Mouse (Mus musculus) megakaryocyte progenitor cell, adult 5-6 weeks (primary cell): ENCODE measurements around the gene Ensa. TPM values are rescaled to one million over a fixed set of nuclear protein-coding genes. Genes with fewer than 3 reads are reported as not detected.
A peak's percentile ranks its signal among the peaks of the same experiment; 100 is the strongest.
"Not testable (repeated sequence)": the region's sequence is repeated elsewhere in the genome, so short reads cannot be mapped to it uniquely, and the experiment has no call there.

Experiments
- ATAC-seq: replicated peaks from 2 replicates; pipeline ENCODE4 v1.8.0; 2016; ENCODE audit warnings: mild to moderate bottlenecking, moderate TSS enrichment, inconsistent platforms; ENCODE audit not compliant: poor library complexity
- total RNA-seq, 2 experiments: library from RNA; stranded (forward) in 1 of 2; stranded (reverse) in 1 of 2; fragments of 157-497, 149-512 nt in 1 of 2; fragments of 200-1000 nt in 1 of 2; gene quantifications; 2 replicates each; pipeline versions ENCODE4 v1.2.3 to v1.2.4; 2015 to 2017

Ensa gene
- total RNA-seq (2015) (32.6 and 37.1 TPM in 2 replicates), total RNA-seq (2017) (49.7 and 66.8 TPM in 2 replicates)

DNA sequence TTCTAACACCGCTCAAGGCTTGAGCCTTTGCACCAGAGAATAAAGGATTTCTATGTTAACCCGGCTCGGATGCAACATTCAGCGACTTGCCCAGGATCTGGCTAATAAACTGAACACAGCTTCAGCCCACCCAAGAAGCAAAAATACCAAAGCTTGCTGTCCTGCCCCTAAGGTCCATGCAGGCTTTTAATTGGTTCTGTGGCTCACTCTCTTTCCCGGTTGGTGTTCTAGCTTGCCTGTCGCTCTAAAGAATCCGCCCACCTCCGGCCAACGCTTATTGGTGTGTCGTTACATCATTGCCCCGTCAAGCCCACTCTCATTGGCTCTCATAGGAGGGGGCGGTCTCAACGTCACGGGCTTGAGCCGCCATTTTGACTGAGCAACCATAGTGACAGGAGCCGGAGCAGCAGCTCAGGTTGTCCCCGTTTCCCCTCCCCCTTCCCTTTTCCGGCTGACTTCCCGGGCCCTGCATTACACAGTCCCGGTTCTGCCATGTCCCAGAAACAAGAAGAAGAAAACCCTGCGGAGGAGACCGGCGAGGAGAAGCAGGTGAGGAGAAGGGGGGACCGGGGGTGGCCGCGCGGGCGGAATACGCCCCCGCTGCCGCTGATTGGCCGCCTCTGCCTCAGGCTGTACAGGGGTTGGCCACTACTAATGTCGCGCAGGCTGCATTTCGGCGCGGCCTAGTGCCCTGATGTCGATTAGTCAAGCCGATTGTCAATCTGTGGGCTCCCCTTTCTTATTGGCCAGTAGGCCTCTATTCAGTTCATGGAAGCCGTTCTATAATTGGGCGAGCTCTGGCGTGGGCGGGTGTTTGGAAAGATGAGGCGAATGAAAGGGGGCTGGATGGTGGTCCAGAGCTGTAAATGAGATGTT, at the start of gene Ensa:
TSS of gene Ensa (plus strand) at position 366 of the 876 bp plus-strand sequence.
- ATAC-seq: peak; percentile 95

DNA sequence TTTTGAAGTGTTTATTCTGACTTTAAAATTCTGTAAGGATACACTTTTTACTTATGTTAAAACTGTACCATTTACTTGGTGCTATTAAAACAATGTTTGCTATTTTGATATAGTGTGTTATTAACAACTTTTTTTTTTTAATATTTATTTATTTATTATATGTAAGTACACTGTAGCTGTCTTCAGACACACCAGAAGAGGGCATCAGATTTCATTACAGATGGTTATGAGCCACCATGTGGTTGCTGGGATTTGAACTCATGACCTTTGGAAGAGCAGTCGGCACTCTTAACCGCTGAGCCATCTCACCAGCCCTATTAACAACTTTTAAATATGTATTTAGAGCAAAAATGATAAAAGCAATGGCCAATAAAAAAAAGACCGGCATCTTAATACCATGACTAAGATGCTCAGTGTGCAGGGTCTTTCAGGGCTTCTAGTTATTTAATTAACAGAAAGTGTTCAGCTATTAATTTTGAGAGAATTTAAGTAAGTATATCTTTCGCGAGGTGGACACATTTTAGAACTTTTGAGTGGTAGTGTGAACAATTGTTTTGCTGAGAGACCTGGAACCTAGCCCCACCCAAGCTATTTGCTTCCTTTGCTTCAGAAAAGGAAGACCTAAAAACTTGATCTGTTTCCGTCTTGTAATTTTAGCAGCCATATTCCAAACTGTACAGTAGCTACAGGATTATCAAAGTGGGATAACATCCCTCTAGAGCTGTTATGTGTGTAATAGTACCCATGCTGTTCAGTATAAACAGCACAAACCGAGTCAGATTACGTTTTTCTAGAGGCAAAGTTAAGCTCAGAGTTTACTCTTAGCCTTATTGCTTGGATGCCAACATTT, 36.8 kb upstream of the Ensa start:
- ATAC-seq: peak; percentile 18

DNA sequence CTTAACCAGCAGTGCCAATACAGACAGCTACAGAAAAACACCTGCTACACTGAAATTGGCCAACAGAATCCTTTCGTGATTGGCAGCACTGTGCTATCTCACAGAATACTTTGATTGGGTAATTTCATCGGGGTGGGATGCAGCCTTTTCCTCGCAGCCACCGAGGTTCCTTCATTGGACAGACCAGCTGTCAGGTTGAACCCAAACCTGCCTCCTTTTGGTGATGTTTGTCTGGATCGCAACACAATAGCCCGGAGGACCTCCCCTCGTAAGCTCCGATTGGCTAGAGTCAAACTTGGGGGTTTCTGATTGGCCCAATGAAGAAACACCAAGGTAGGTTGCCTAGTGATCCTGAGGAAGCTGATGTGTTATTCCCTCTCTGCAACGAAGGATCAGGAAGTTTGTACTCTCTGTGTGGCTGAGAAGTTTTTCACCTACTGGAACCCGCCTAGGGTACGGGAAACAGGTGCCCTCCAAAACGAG, 36.1 kb upstream of the Ensa start, which contains the start of gene Golph3l:
TSS of gene Golph3l (plus strand) at position 331 of the 483 bp plus-strand sequence.
- peak; percentile 100 for ATAC-seq

DNA sequence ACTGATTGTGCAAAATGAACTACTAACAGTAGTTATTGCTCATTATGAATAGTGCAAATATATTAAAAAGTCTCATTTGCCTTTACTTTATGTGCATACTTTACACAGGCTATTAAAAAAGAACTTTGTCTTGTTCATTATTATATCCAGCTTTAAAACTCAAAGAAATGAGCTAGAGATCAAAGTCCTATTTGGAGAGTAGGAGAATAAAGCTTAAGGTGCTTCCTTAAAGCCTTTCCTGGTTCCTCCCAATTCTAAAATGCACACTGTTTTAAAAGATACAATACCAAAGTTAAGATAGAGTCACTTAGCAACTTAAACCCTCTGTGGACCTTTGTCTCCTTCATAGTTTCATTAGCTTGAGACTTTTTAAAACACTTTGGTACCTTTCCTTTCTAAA, 26.1 kb upstream of the Ensa start:
- ATAC-seq: no peak

DNA sequence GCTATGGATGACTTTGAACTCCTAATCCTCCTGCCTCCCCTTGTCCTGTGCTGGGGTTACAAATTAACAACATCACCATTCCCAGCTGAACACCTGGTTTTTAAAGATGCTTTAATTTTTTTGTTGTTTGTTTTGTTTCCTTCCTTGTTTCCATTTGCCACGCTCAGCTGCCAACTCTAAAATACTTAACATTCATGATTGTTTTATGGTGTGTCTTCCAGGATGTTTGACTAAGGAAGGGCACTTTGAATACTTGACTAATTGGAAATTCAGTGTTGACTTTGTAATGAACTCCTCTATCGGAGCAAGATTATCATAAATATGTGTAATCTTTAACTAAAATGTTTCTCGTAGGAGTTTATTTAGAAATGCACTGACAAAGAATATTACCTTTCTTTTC, 23.5 kb upstream of the Ensa start:
- ATAC-seq: no peak

DNA sequence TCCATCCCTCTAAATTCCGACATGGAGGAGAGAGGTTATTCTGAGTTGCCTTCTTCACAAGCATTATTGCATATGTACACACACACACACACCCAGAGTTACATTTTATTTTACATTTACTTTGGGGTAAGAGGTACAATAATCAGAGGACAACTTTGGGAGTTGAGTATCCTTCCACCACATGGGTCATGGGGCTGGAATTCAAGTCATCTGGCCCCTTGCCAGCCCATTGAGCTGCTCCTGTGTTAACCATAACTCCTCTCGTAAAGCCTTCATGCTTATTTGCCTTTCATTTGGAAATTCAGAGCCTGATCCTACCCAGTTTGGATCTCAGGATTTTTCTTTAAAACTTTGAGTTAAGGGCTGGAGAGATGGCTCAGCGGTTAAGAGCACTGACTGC, 18.7 kb upstream of the Ensa start:
- no peak for ATAC-seq

DNA sequence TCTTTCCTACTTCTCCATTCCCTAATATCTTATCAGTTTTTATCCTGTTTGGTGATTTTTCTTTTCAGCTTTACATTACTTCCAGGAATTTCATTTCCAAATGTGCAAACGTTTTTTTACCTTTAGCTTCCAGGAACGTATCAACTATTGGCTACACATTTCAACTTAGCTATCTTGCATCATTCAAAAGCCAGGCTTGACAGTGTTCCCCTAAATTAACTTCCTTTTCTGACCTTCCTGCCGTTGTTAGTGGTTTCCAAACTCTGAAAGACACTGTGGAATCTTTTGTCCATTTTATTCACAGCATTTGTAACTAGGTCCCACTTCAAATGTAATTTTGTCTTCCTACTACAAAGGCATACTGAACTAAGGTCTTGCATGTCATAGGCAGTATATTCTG, 15.6 kb upstream of the Ensa start:
- ATAC-seq: peak; percentile 65

DNA sequence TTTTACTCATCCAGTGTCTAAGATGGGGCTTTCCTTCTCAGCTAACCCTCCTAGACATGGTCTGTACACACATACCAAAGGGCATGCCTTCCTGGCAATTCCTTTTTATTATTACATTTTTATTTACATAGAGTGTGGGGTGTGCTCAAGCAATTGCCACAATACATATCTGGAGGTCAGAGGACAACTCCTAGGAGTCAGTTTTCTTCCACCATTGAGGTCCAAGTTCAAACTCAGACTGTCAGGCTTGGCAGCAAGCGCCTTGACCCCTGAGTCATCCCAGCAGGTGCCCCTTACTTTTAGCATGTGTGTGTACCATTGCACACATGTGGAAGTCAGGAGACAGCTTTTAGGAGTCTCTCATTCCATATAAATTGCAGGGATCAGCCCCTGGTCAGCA, 10.8 kb upstream of the Ensa start:
- no peak for ATAC-seq

DNA sequence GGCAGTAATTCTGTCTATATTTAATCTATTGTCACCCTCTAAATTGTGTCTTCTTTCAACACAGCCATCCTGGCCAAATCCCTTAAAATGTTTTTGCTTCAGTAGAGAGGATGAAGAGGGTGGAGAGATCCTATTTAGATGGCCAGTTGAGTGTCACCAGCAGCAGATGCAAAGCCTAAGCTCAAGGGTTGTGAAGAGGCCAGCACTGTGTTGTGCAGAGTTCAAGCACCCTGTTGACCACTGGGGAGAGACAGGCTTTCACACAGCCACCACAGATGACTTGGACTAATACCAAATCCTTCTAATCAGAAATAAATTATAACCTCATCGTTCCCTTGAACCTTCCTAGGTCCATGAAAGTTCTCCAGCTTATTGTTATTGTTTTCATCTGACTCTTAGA, 6.3 kb upstream of the Ensa start:
- no peak for ATAC-seq

DNA sequence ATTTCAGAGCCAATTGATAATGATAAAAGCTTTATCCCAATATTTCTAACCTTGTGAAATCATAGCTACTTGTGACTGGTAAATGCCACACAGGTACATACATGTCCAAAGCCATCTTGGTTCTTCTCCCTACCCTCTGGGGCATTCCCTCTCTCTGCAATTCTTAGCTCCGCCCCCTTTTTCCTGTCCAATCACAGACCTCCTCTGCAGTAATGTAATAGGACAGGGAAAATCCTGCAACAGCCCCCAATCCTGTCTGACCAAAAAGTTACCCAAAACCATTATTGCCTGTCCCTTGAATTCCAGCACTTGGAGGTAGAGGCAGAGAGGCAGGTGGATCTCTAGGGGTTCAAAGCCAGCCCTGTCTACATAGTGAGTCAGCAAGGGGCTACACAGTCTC, 3.6 kb upstream of the Ensa start:
- no peak for ATAC-seq

DNA sequence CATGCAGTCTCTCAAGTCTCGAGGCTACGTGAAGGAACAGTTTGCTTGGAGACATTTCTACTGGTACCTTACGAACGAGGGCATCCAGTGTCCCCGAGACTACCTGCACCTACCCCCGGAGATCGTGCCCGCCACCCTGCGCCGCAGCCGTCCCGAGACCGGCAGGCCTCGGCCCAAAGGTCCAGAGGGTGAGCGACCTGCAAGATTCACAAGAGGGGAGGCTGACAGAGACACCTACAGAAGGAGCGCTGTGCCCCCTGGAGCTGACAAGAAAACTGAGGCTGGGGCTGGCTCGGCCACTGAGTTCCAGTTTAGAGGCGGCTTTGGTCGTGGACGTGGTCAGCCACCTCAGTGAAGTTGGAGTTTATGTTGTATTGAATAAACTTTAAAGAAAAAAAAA, 2.4 kb upstream of the Ensa start:
- not testable (repeated sequence) for ATAC-seq

DNA sequence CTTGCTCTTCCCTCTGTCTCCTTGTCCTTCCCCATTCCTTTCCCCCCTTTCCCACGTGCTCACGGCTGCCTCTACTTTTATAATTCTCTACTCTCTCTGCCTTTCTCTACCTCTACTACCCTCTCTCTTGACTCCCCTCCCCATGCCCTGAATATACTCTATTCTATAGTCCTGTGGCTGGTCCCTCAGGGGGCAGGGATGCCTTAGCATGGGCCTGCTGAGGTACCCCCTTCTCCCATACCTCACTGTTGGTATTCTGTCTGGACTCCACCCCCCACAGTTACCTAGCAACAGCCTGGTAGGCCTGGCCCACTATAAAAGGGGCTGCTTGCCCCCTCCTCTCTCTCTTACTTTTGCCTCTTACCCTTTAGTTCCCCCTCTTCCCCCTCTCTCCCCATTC, 1.2 kb upstream of the Ensa start:
- no peak for ATAC-seq

DNA sequence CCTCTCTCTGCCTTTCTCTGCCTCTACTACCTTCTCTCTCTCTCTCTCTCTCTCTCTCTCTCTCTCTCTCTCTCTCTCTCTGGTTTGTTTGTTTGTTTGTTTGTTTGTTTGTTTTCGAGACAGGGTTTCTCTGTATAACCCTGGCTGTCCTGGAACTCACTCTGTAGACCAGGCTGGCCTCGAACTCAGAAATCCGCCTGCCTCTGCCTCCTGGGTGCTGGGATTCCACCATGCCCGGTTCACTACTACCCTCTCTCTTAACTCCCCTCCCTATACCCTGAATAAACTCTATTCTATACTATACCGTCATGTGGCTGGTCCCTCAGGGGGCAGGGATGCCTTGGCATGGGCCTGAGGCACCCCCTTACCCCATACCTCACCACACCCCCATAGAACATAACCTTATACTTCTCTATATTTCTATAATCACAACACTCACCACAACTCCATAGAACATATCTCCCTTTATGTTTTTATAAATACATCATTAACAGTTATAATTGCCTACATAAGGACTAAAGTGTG, 740 bp upstream of the Ensa start:
- not testable (repeated sequence) for ATAC-seq

DNA sequence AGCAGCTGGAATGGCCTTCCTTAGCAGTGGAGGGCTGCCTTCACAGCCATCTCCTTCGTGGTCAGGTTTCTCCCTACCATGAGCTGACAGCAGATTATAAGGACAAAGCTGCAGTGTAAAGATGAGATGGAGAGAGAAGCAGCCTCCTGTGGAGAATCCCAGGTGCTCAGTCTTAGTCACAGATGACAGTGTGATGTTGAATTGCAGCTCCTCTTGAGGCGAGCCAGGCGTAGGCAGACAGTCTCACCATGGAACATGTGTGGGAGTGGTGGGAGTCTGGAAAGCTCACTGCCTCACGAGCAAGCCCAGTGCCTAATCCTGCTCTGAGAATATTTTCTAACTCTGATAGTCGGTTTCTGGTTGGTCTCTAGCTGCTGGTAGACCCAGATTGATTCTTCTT, 3.0 kb downstream of the Ensa start:
- no peak for ATAC-seq

DNA sequence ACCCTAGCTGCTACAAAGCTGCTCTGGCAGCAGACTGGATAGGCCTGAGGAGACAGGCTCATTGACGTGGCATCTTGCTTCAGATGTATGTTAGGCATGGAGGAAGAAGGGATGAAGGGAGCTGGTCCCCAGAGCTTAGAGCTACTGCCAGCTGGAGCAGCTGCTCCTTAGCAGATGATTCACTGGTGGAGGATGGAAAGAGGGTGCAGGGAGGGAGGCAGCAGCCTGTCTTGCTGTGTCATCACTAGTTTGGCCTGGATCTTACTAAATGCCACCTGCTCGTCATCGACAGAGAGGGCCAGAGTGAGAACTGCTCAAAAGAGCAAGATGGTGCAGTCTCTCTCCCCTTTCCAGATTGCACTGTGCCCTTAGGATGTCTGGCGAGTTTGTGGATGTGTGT, 5.0 kb downstream of the Ensa start:
- no peak for ATAC-seq

DNA sequence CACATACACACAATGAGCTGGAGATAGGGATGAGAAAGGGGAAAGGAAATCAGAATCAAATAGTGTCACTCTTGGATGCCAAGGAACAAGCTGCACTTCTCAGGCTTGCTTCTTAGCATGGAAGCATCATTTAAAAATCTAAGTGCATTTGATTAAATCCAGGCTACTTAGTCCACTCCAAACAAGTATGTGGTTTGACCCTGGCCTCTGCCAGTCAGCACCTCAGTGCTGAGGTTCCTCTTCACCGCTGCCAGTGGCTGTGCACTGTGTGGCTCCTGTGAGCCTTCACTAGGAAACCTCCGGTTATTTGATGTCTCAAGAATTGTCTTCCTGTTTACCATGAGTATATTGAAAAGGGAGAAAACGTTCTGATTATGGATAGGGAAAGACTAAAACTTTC, 6.1 kb downstream of the Ensa start:
- no peak for ATAC-seq

DNA sequence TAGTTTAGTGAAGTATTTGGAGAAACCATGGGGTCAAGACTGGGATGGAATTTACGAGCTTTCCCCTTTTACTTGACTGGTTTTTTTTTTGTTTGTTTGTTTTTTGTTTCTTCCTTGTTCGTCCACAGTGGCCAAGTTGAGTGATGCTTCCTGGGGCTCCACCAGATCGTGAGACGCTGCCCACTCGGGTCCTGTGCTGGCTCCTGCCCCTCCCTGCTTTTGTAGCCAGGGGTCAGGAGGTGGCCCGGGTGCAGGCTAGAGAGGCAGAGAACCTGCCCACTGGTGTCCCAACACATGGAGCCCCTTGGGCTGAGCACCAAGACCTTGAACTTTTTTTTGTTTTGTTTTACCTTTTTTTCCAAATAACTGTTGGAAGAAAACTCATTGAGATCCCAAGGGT, 6.5 kb downstream of the Ensa start:
- ATAC-seq: no peak

DNA sequence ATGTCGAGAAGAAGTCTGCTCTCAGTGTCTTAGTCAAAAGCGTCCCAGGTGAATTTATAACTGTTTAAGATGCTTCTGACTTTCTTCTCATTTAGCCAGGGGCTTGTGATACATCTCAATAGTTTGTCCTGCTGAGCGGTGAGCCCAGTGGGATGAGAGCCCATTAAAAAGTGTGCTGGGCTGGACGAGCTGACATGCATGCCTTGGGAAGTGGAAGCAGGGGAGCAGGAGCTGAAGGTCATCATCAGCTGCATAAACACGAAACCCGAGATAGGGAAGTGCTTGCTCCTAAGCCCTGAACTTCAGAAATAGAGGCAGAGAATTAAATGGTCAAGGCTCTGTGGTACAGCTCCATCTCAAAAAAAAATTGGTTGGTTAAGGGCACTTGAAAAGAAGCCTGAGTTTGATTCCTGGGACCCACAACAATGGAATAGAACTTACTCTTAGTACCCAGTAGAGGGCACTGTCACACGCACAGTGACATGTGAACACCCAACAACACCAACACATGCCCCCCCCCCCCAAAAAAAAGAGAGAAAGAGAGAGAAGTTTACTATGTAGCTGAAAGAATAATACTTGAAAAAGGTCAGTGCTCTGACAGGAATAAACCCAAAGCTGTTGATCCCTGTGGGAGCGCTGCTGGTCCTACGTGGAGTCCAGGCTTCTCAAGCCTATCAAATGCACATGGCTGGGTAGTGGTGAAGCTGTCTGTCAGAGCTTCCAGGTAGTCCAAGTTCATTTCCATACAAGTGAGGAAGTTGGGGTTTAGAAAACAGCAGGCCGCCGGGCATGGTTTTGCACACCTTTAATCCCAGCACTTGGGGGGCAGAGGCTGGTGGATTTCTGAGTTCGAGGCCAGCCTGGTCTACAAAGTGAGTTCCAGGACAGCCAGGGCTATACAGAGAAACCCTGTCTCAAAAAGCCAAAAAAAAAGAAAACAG, 8.1 kb downstream of the Ensa start:
- peak; percentile 90 for ATAC-seq

DNA sequence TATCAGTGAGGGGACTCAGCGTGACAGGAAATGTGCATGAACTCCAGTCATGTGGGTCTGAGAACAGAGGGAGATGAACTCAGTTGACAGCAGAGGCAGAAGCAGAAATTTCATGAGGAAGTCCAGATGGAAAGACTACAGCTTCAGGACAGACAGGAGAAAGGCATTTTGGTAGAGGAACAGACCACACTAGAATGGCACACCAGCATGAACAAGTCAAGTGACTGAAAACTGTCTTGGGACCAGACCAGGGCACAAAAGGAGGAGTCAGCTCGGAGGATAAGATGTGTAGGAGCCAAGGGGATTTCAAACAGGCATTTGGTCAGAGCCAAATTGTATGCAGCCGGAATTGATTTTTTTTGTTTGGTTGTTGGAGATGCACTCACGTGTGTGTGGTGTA, 10.8 kb downstream of the Ensa start:
- no peak for ATAC-seq

DNA sequence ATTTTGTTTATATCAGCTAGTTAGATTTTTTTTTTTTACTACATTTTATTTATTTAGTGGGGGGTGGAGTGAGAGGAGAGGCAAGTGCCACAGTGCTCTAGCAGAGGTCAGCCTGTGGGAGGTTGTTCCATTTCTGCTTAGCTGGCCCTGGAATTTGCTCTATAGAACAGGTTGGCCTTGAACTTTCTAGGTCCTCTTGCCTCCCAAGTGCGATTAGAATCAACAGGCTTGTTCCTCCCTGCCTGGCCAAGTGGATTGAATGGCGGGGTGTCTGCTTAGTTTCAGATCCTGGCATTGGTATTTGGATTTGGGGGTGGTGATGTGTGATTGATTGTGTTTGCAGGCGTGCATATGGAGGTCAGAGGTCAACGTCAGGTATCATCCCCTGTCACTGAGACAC, 11.3 kb downstream of the Ensa start:
- ATAC-seq: no peak
